Mouse (Mus musculus) gastrocnemius, adult 18-20 months (tissue): ENCODE measurements around the gene Tacc3. TPM values are rescaled to one million over a fixed set of nuclear protein-coding genes. Genes with fewer than 3 reads are reported as not detected.
A peak's percentile ranks its signal among the peaks of the same experiment; 100 is the strongest.

Source experiments
- DNase-seq: peaks from one replicate; pipeline ENCODE4 v3.0.0; 2021; ENCODE audit warnings: low spot score
- total RNA-seq, 2 experiments: library from RNA; stranded (reverse); gene quantifications; 2 replicates each; pipeline ENCODE4 v1.2.3; 2021

Tacc3 gene
- total RNA-seq, 2 experiments from 2014 or later, result 1.3 to 1.7 TPM

GRCm38 (mm10) chr5:33654424-33654823 lies 3.5 kb upstream of the Tacc3 start:
- DNase-seq, result no peak

GRCm38 (mm10) chr5:33655251-33655840 lies 2.6 kb upstream of the Tacc3 start:
- no peak for DNase-seq

- DNase-seq, result no peak
Observed at GRCm38 (mm10) chr5:33656739-33657138, 1.2 kb upstream of the Tacc3 start.

- no peak for DNase-seq
Observed at GRCm38 (mm10) chr5:33657251-33657786, 609 bp upstream of the Tacc3 start.

- no peak for DNase-seq
Observed at GRCm38 (mm10) chr5:33658664-33659050, 729 bp downstream of the Tacc3 start.

- no peak for DNase-seq
Observed at GRCm38 (mm10) chr5:33668223-33668622, 10.3 kb downstream of the Tacc3 start.

- no peak for DNase-seq
Observed at GRCm38 (mm10) chr5:33671659-33672058, 13.7 kb downstream of the Tacc3 start.

GRCm38 (mm10) chr5:33674439-33674838 lies 16.5 kb downstream of the Tacc3 start:
- DNase-seq, result no peak

- DNase-seq, result no peak
Observed at GRCm38 (mm10) chr5:33675964-33676363, 18.0 kb downstream of the Tacc3 start.

- no peak for DNase-seq
Observed at GRCm38 (mm10) chr5:33678244-33678643, 20.3 kb downstream of the Tacc3 start.

GRCm38 (mm10) chr5:33681044-33681443 lies 23.1 kb downstream of the Tacc3 start:
- DNase-seq, result no peak

GRCm38 (mm10) chr5:33681611-33682388 lies 23.9 kb downstream of the Tacc3 start:
- no peak for DNase-seq

- no peak for DNase-seq
Observed at GRCm38 (mm10) chr5:33682963-33683362, 25.0 kb downstream of the Tacc3 start.

GRCm38 (mm10) chr5:33683897-33684652 lies 26.1 kb downstream of the Tacc3 start:
- DNase-seq, result no peak

- DNase-seq, result no peak
Observed at GRCm38 (mm10) chr5:33684932-33685331, 27.0 kb downstream of the Tacc3 start.

- DNase-seq, result no peak
Observed at GRCm38 (mm10) chr5:33687142-33687541, 29.2 kb downstream of the Tacc3 start.

GRCm38 (mm10) chr5:33688278-33689220 lies 30.6 kb downstream of the Tacc3 start:
- no peak for DNase-seq

- no peak for DNase-seq
Observed at GRCm38 (mm10) chr5:33689221-33689844, 31.4 kb downstream of the Tacc3 start.

- DNase-seq, result peak; percentile 22
Observed at GRCm38 (mm10) chr5:33689852-33690645, 32.1 kb downstream of the Tacc3 start.

- DNase-seq, result no peak
Observed at GRCm38 (mm10) chr5:33692393-33692792, 34.5 kb downstream of the Tacc3 start.
